Mouse (Mus musculus) monocyte, adult 2 months (primary cell): ENCODE results near the gene Mgea5.
A peak's percentile ranks its signal among the peaks of the same experiment; 100 is the strongest.

Experiments used
- DNase-seq, 2 experiments: peaks; one replicate each; pipeline ENCODE4 v3.0.0; 2022; ENCODE audit warnings: low spot score in 2 of 2, low read depth in 1 of 2

The Mgea5 gene

GRCm38 (mm10) chr19:45796879-45797278 is 13.2 kb upstream of the Mgea5 start:
- DNase-seq: no peak

GRCm38 (mm10) chr19:45796061-45796556 is 12.5 kb upstream of the Mgea5 start:
- no peak for DNase-seq

- no peak for DNase-seq
Observed at GRCm38 (mm10) chr19:45795406-45795944, 11.8 kb upstream of the Mgea5 start.

GRCm38 (mm10) chr19:45794718-45795117 is 11.1 kb upstream of the Mgea5 start:
- no peak for DNase-seq

GRCm38 (mm10) chr19:45792404-45792803 is 8.8 kb upstream of the Mgea5 start:
- no peak for DNase-seq

GRCm38 (mm10) chr19:45789888-45790874 is 6.5 kb upstream of the Mgea5 start:
- peak; percentile 29 to 38 for DNase-seq

GRCm38 (mm10) chr19:45789365-45789764 is 5.7 kb upstream of the Mgea5 start:
- DNase-seq: no peak

- DNase-seq: no peak
Observed at GRCm38 (mm10) chr19:45788337-45788736, 4.7 kb upstream of the Mgea5 start.

- no peak for DNase-seq
Observed at GRCm38 (mm10) chr19:45787450-45787849, 3.8 kb upstream of the Mgea5 start.

GRCm38 (mm10) chr19:45785470-45785869 is 1.8 kb upstream of the Mgea5 start:
- no peak for DNase-seq

GRCm38 (mm10) chr19:45783933-45784576 is 418 bp upstream of the Mgea5 start:
- no peak for DNase-seq

- peak; percentile 32 to 40 for DNase-seq
Observed at GRCm38 (mm10) chr19:45782315-45783001, 1.2 kb downstream of the Mgea5 start.

GRCm38 (mm10) chr19:45781676-45782075 is 2.0 kb downstream of the Mgea5 start:
- no peak for DNase-seq

- no peak for DNase-seq
Observed at GRCm38 (mm10) chr19:45780350-45780915, 3.2 kb downstream of the Mgea5 start.

GRCm38 (mm10) chr19:45775486-45775885 is 8.2 kb downstream of the Mgea5 start:
- DNase-seq: no peak

- DNase-seq: no peak
Observed at GRCm38 (mm10) chr19:45771501-45771900, 12.1 kb downstream of the Mgea5 start.

GRCm38 (mm10) chr19:45760810-45761209 is 22.8 kb downstream of the Mgea5 start:
- no peak for DNase-seq

- no peak for DNase-seq
Observed at GRCm38 (mm10) chr19:45758671-45759070, 25.0 kb downstream of the Mgea5 start.

GRCm38 (mm10) chr19:45753551-45753950 is 30.1 kb downstream of the Mgea5 start:
- DNase-seq: no peak

GRCm38 (mm10) chr19:45751881-45752280 is 31.8 kb downstream of the Mgea5 start:
- no peak for DNase-seq
